Comparison of ENCODE assay signal across 8 mouse cellular contexts in the genomic region with DNA sequence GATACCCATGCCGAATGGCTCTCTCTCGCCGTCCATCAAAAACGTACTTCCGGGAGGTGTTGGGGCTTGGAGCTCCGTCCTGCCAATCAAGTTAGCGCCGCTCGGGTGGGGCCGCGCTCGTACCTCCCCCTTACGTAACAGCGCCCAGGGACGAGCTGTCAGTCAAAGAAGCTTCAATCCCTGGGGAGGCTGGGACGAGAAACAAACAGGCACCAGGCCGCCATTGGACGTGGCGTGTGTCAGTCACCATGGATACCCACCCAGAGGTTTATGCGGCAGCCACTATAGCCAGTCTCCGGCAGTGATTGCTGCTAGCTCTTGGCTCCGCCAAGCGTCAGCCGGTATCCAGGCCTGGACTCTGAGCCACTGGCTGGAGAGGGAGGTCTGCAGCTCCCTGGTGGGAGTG.
A peak's percentile ranks its signal among the peaks of the same experiment; 100 is the strongest.
DNase-seq lines count a peak whose midpoint lies in the region; ATAC-seq and TF ChIP-seq lines count a peak whose summit lies in the region.

No protein-coding gene starts in this region.

- peak; percentile 45 for TF ChIP-seq CTCF in liver, embryonic 14.5 days (IDR thresholded peaks at IDR 0.05; ENCODE audit: low read depth)
- TF ChIP-seq CTCF in stomach, postnatal 0 days (IDR thresholded peaks at IDR 0.05; ENCODE audit: low read depth): peak; percentile 59

- H3K4me1 ChIP-seq in forebrain, embryonic 10.5 days: peaks cover 41% of the 10 kb centered on the region
- H3K4me1 ChIP-seq in heart, embryonic 15.5 days (replicated peaks): peaks cover 14% of the 10 kb centered on the region
- H3K4me1 ChIP-seq in liver, embryonic 14.5 days (replicated peaks; ENCODE audit: control insufficient read depth in 2 of 2, insufficient read depth in 2 of 2, low read length in 1 of 2): peaks cover 0 to 8% of the 10 kb centered on the region in 2 experiments; a peak in 1 of 4 replicates
- peaks cover 14% of the 10 kb centered on the region for H3K4me1 ChIP-seq in neural tube, embryonic 11.5 days (ENCODE audit: control insufficient read depth, insufficient read depth, low read length)
- H3K4me1 ChIP-seq in stomach, postnatal 0 days (replicated peaks; ENCODE audit: control insufficient read depth, insufficient read depth): 0 out of 2 replicates have a peak, but pooled peaks cover 2% of the 10 kb centered on the region

- peak overlapping the region; percentile 94 for H3K4me3 ChIP-seq in forebrain, embryonic 10.5 days
- H3K4me3 ChIP-seq in heart, embryonic 15.5 days: peak overlapping the region; percentile 93
- peak overlapping the region; percentile 57 to 67 for H3K4me3 ChIP-seq in liver, embryonic 14.5 days (ENCODE audit: insufficient read depth in 1 of 2, low read depth in 2 of 2, low read length in 2 of 2)
- H3K4me3 ChIP-seq in neural tube, embryonic 11.5 days (ENCODE audit: low read depth, low read length): peak overlapping the region; percentile 83
- H3K4me3 ChIP-seq in stomach, postnatal 0 days (ENCODE audit: low read depth, low read length): peak overlapping the region; percentile 90

- H3K36me3 ChIP-seq in forebrain, embryonic 10.5 days (replicated peaks): peaks cover 16% of the 10 kb centered on the region
- peaks cover 3% of the 10 kb centered on the region; the same call in 1 of the 2 replicates for H3K36me3 ChIP-seq in heart, embryonic 15.5 days
- no peaks in the 10 kb centered on the region for H3K36me3 ChIP-seq in liver, embryonic 14.5 days (replicated peaks; ENCODE audit: control insufficient read depth, insufficient read depth, low read depth)
- no peaks in the 10 kb centered on the region for H3K36me3 ChIP-seq in neural tube, embryonic 11.5 days (ENCODE audit: control insufficient read depth, insufficient read depth, low read length)
- H3K36me3 ChIP-seq in stomach, postnatal 0 days (ENCODE audit: control insufficient read depth, insufficient read depth, low read length): 0 out of 2 replicates have a peak, but pooled peaks cover 5% of the 10 kb centered on the region

- peak overlapping the region; percentile 87 for H3K27ac ChIP-seq in forebrain, embryonic 10.5 days
- peak overlapping the region; percentile 66 for H3K27ac ChIP-seq in heart, embryonic 15.5 days
- no peak overlapping the region for H3K27ac ChIP-seq in liver, embryonic 14.5 days
- peak overlapping the region; percentile 36 for H3K27ac ChIP-seq in neural tube, embryonic 11.5 days (ENCODE audit: low read depth, low read length)
- H3K27ac ChIP-seq in stomach, postnatal 0 days (replicated peaks): peak overlapping the region; percentile 63

- under 1% methylated on average over 24 of the region's 24 CpGs for WGBS in forebrain, embryonic 10.5 days
- WGBS in heart, embryonic 15.5 days: under 1% methylated on average over 24 of the region's 24 CpGs
- WGBS in liver, embryonic 14.5 days (ENCODE audit: insufficient replicate concordance): under 1% methylated on average over 24 of the region's 24 CpGs
- WGBS in neural tube, embryonic 11.5 days: under 1% methylated on average over 24 of the region's 24 CpGs
- under 1% methylated on average over 24 of the region's 24 CpGs for WGBS in stomach, postnatal 0 days

- DNase-seq in CD8-positive naive resting alpha-beta T cell, adult 2 months (ENCODE audit: low read depth in 2 of 2, low spot score in 2 of 2): peak; percentile 95
- DNase-seq in c-Kit-positive CD71-negative TER-119-negative erythroid progenitor cells, embryonic 14.5 days (ENCODE audit: low read depth): peak; percentile 96
- DNase-seq in forebrain, embryonic 10.5 days (ENCODE audit: extremely low spot score, low spot score): peak; percentile 99
- DNase-seq in kidney, postnatal 25 days: peak; percentile 100
- peak; percentile 98 to 99 (median 98) for DNase-seq in liver, embryonic 14.5 days (ENCODE audit: low read depth in 3 of 3, low spot score in 3 of 3)
- DNase-seq in neural tube, embryonic 11.5 days (ENCODE audit: low spot score): peak; percentile 98
- DNase-seq in stomach, postnatal 0 days (ENCODE audit: low spot score): peak; percentile 99

- no peaks in the 10 kb centered on the region for H3K9me3 ChIP-seq in forebrain, embryonic 10.5 days
- H3K9me3 ChIP-seq in heart, embryonic 15.5 days (replicated peaks): no peaks in the 10 kb centered on the region
- H3K9me3 ChIP-seq in liver, embryonic 14.5 days (ENCODE audit: control insufficient read depth, low read length): no peaks in the 10 kb centered on the region
- H3K9me3 ChIP-seq in neural tube, embryonic 11.5 days (ENCODE audit: control insufficient read depth, low read length): no peaks in the 10 kb centered on the region
- H3K9me3 ChIP-seq in stomach, postnatal 0 days (ENCODE audit: control insufficient read depth, low read length): no peaks in the 10 kb centered on the region

- no peak for TF ChIP-seq EP300 in liver, embryonic 14.5 days (IDR thresholded peaks at IDR 0.05; ENCODE audit: low read depth)
- TF ChIP-seq EP300 in stomach, postnatal 0 days (optimal IDR thresholded peaks at IDR 0.05): no peak

- peak overlapping the region; percentile 55 for H3K4me2 ChIP-seq in heart, embryonic 15.5 days
- H3K4me2 ChIP-seq in liver, embryonic 14.5 days (ENCODE audit: low read depth): peak overlapping the region; percentile 86
- peak overlapping the region; percentile 32 for H3K4me2 ChIP-seq in neural tube, embryonic 11.5 days (ENCODE audit: low read depth)
- peak overlapping the region; percentile 50 for H3K4me2 ChIP-seq in stomach, postnatal 0 days (replicated peaks; ENCODE audit: low read depth)

- H3K9ac ChIP-seq in heart, embryonic 15.5 days: no peak overlapping the region
- H3K9ac ChIP-seq in liver, embryonic 14.5 days (replicated peaks): peak overlapping the region; percentile 43
- H3K9ac ChIP-seq in neural tube, embryonic 11.5 days (ENCODE audit: low read length): no peak overlapping the region
- peak overlapping the region; percentile 31 for H3K9ac ChIP-seq in stomach, postnatal 0 days (ENCODE audit: low read length)

- no peaks in the 10 kb centered on the region for H3K27me3 ChIP-seq in forebrain, embryonic 10.5 days (ENCODE audit: poor library complexity, severe bottlenecking)
- H3K27me3 ChIP-seq in heart, embryonic 15.5 days: no peaks in the 10 kb centered on the region
- H3K27me3 ChIP-seq in liver, embryonic 14.5 days (ENCODE audit: control insufficient read depth, insufficient read depth, low read length): no peaks in the 10 kb centered on the region
- no peaks in the 10 kb centered on the region for H3K27me3 ChIP-seq in neural tube, embryonic 11.5 days (ENCODE audit: control insufficient read depth, insufficient read depth, low read length)
- H3K27me3 ChIP-seq in stomach, postnatal 0 days (ENCODE audit: control insufficient read depth, insufficient read depth, low read length): no peaks in the 10 kb centered on the region

- ATAC-seq in heart, embryonic 15.5 days (replicated peaks; ENCODE audit: insufficient number of reproducible peaks, insufficient read depth, low FRiP score, low read depth): peak; percentile 98
- peak; percentile 99 for ATAC-seq in liver, embryonic 14.5 days (ENCODE audit: insufficient read depth)
- peak; percentile 99 for ATAC-seq in neural tube, embryonic 11.5 days (ENCODE audit: insufficient read depth, low FRiP score, low TSS enrichment)
- peak; percentile 99 for ATAC-seq in stomach, postnatal 0 days (ENCODE audit: low FRiP score, low TSS enrichment)

Comparison
In these comparisons a context has a peak if more than half of its experiments do, and no peak if none do; other contexts are left out.
1. H3K4me2 ChIP-seq: peak in every context shown above with its lines; median percentile 86 in liver, embryonic 14.5 days; 55 in heart, embryonic 15.5 days; 50 in stomach, postnatal 0 days; 32 in neural tube, embryonic 11.5 days.
2. H3K9ac ChIP-seq: peak in liver, embryonic 14.5 days (single experiment) and stomach, postnatal 0 days (single experiment); none in heart, embryonic 15.5 days (single experiment) and neural tube, embryonic 11.5 days (single experiment).
3. Peak in every context shown above with its lines, with median percentiles within 50 percentile points of each other: DNase-seq, H3K4me3 ChIP-seq and ATAC-seq.